Mouse (Mus musculus): ENCODE results near the gene Ssb. TPM values are rescaled to one million over a fixed set of nuclear protein-coding genes. Genes with fewer than 3 reads are reported as not detected.
A peak's percentile ranks its signal among the peaks of the same experiment; 100 is the strongest.
"Not testable (repeated sequence)": the region's sequence is repeated elsewhere in the genome, so short reads cannot be mapped to it uniquely, and the experiment has no call there.

Ssb gene
- polyA plus RNA-seq, 2 experiments from 2014 or later = 313 to 322 TPM

GRCm38 (mm10) chr2:69862117-69862657 lies 825 bp downstream of the Ssb start:
- ATAC-seq = peak; percentile 16

GRCm38 (mm10) chr2:69883990-69884391 lies 22.6 kb downstream of the Ssb start:
- ATAC-seq = no peak

- ATAC-seq = no peak
Observed at GRCm38 (mm10) chr2:69884581-69884980, 23.2 kb downstream of the Ssb start.

GRCm38 (mm10) chr2:69885050-69885449 lies 23.7 kb downstream of the Ssb start:
- peak; percentile 5 for ATAC-seq

GRCm38 (mm10) chr2:69885451-69886305 lies 24.3 kb downstream of the Ssb start, which contains the start of gene Mettl5:
Gene Mettl5 (minus strand): TSS chr2:69885615.
- peak; percentile 98 for ATAC-seq

- no peak for ATAC-seq
Observed at GRCm38 (mm10) chr2:69888957-69889356, 27.6 kb downstream of the Ssb start.

- no peak for ATAC-seq
Observed at GRCm38 (mm10) chr2:69890843-69891242, 29.5 kb downstream of the Ssb start.

- ATAC-seq = no peak
Observed at GRCm38 (mm10) chr2:69893145-69893544, 31.8 kb downstream of the Ssb start.

- ATAC-seq = no peak
Observed at GRCm38 (mm10) chr2:69893891-69894290, 32.5 kb downstream of the Ssb start.

- ATAC-seq = no peak
Observed at GRCm38 (mm10) chr2:69895502-69896223, 34.3 kb downstream of the Ssb start.

GRCm38 (mm10) chr2:69896224-69896581 lies 34.8 kb downstream of the Ssb start:
- no peak for ATAC-seq

GRCm38 (mm10) chr2:69897039-69897617 lies 35.8 kb downstream of the Ssb start, which contains the start of gene Ubr3:
Gene Ubr3 (plus strand): TSS chr2:69897246.
- peak; percentile 95 for ATAC-seq

- ATAC-seq = peak; percentile 51
Observed at GRCm38 (mm10) chr2:69897618-69898575, 36.5 kb downstream of the Ssb start.

GRCm38 (mm10) chr2:69903541-69903940 lies 42.2 kb downstream of the Ssb start:
- no peak for ATAC-seq

GRCm38 (mm10) chr2:69907394-69907793 lies 46.0 kb downstream of the Ssb start:
- not testable (repeated sequence) for ATAC-seq

GRCm38 (mm10) chr2:69912801-69913200 lies 51.4 kb downstream of the Ssb start:
- no peak for ATAC-seq

- ATAC-seq = no peak
Observed at GRCm38 (mm10) chr2:69917301-69917700, 55.9 kb downstream of the Ssb start.
